Mouse (Mus musculus) gastrocnemius, adult 2 months (tissue): ENCODE data around the gene 2310061I04Rik. TPM values are rescaled to one million over a fixed set of nuclear protein-coding genes. Genes with fewer than 3 reads are reported as not detected.

ENCODE experiments used
- DNase-seq: peaks from one replicate; pipeline ENCODE4 v3.0.0; 2022
- H3K27ac ChIP-seq: fragments of 200-600 bp; 2 replicates; pipeline ENCODE4 v1.8.1; 2022; ENCODE audit warnings: mild to moderate bottlenecking
- H3K4me3 ChIP-seq: fragments of 200-600 bp; 2 replicates; pipeline ENCODE4 v1.8.1; 2022; ENCODE audit warnings: mild to moderate bottlenecking, moderate library complexity
- CTCF ChIP-seq: fragments of 200-600 bp; IDR thresholded peaks from 2 replicates; pipeline ENCODE4 v1.8.1; 2022; ENCODE audit warnings: antibody characterized with exemption, mild to moderate bottlenecking, moderate library complexity
- intact Hi-C: fragments of 180-260 bp; cut with DNase I; formaldehyde crosslinking; loops from one replicate; pipeline ENCODE4 v1.15.1; 2025
- total RNA-seq, 2 experiments: library from RNA; stranded (reverse); gene quantifications; 2 replicates each; pipeline ENCODE4 v1.2.3; 2021

The 2310061I04Rik gene
- total RNA-seq, 2 experiments from 2014 or later: 73.0 to 78.4 TPM

- Histone ChIP-seq H3K4me3 (peak within 1 kb of the TSS; percentile 86), H3K27ac (peak within 1 kb of the TSS; percentile 85)
- TF ChIP-seq CTCF: no peak
- DNase-seq: peak; percentile 95
- intact Hi-C loops: loop anchor here (10.0 kb wide), 1 partner anchor 235 kb away; the partner anchor contains the start of gene Gtf2h4
Measured at GRCm38 (mm10) chr17:35909919-35910369, 12.7 kb upstream of the 2310061I04Rik start, which contains the start of gene Atat1. TSS of gene Atat1 (minus strand) at chr17:35910075.

- no peak for TF ChIP-seq CTCF
- intact Hi-C loops: loop anchor here (10.0 kb wide), 1 partner anchor 235 kb away; the partner anchor contains the start of gene Gtf2h4
- DNase-seq: no peak
- peak overlapping the region; percentile 86 for H3K4me3 ChIP-seq
- peak overlapping the region; percentile 85 for H3K27ac ChIP-seq
Measured at GRCm38 (mm10) chr17:35909186-35909918, 12.1 kb upstream of the 2310061I04Rik start.

- DNase-seq: no peak
- H3K27ac ChIP-seq: no peak overlapping the region
- no peak overlapping the region for H3K4me3 ChIP-seq
- intact Hi-C loops: loop anchor here (10.0 kb wide), 1 partner anchor 233 kb away; the partner anchor contains the start of gene Gtf2h4
- TF ChIP-seq CTCF: peak; percentile 35; the same call in 1 of the 2 replicates
Measured at GRCm38 (mm10) chr17:35907609-35908008, 10.4 kb upstream of the 2310061I04Rik start.

- no peak overlapping the region for H3K27ac ChIP-seq
- intact Hi-C loops: loop anchor here (10.0 kb wide), 1 partner anchor 231 kb away; the partner anchor contains the start of gene Gtf2h4
- no peak for TF ChIP-seq CTCF
- no peak overlapping the region for H3K4me3 ChIP-seq
- DNase-seq: no peak
Measured at GRCm38 (mm10) chr17:35905587-35905986, 8.4 kb upstream of the 2310061I04Rik start.

- Histone ChIP-seq H3K4me3 (no peak overlapping the region), H3K27ac (peak overlapping the region; percentile 57)
- TF ChIP-seq CTCF: no peak
- intact Hi-C loops: loop anchor here (10.0 kb wide), 1 partner anchor 229 kb away; the partner anchor contains the start of gene Gtf2h4
- no peak for DNase-seq
Measured at GRCm38 (mm10) chr17:35903992-35904355, 6.7 kb upstream of the 2310061I04Rik start.

GRCm38 (mm10) chr17:35903343-35903991, 6.2 kb upstream of the 2310061I04Rik start:
- intact Hi-C loops: loop anchor here (10.0 kb wide), 1 partner anchor 229 kb away; the partner anchor contains the start of gene Gtf2h4
- Histone ChIP-seq H3K4me3 (no peak overlapping the region), H3K27ac (peak overlapping the region; percentile 57)
- TF ChIP-seq CTCF: no peak
- DNase-seq: peak; percentile 52

GRCm38 (mm10) chr17:35900636-35901035, 3.4 kb upstream of the 2310061I04Rik start:
- Histone ChIP-seq H3K4me3 (no peak overlapping the region), H3K27ac (no peak overlapping the region)
- no peak for TF ChIP-seq CTCF
- intact Hi-C loops: loop anchor here (10.0 kb wide), 1 partner anchor 226 kb away; the partner anchor contains the start of gene Gtf2h4
- no peak for DNase-seq

- TF ChIP-seq CTCF: no peak
- peak overlapping the region; percentile 98 for H3K27ac ChIP-seq
- peak; percentile 54 for DNase-seq
- peak overlapping the region; percentile 98 for H3K4me3 ChIP-seq
- intact Hi-C loops: no loop called here
Measured at GRCm38 (mm10) chr17:35897644-35898573, 678 bp upstream of the 2310061I04Rik start.

GRCm38 (mm10) chr17:35887725-35888124, 9.5 kb downstream of the 2310061I04Rik start:
- TF ChIP-seq CTCF: no peak
- DNase-seq: no peak
- intact Hi-C loops: no loop called here

GRCm38 (mm10) chr17:35883777-35884176, 13.5 kb downstream of the 2310061I04Rik start:
- DNase-seq: peak; percentile 16
- Histone ChIP-seq H3K27ac (no peak overlapping the region), H3K4me3 (no peak overlapping the region)
- intact Hi-C loops: no loop called here
- no peak for TF ChIP-seq CTCF

More at GRCm38 (mm10) chr17:35887725-35888124, 9.5 kb downstream of the 2310061I04Rik start:
- Histone ChIP-seq H3K27ac (no peak overlapping the region), H3K4me3 (no peak overlapping the region)

- DNase-seq: peak; percentile 18
- no peak for TF ChIP-seq CTCF
- Histone ChIP-seq H3K4me3 (no peak overlapping the region), H3K27ac (no peak overlapping the region)
- intact Hi-C loops: no loop called here
Measured at GRCm38 (mm10) chr17:35882924-35883323, 14.3 kb downstream of the 2310061I04Rik start.
